Mouse (Mus musculus) frontal cortex, adult (tissue): ENCODE measurements at regions not wholly inside any gene's neighbourhood (a gene's known extent, or its start where the extent isn't known, plus 50 kb on each side); places are given as distances from the start of the nearest gene placed in this dataset.
A peak's percentile ranks its signal among the peaks of the same experiment; 100 is the strongest.

Experiments
- ATAC-seq: cut with Nextera tagmentation; 2 replicates; pipeline ENCODE4 v1.9.2; 2017; ENCODE audit warnings: mild to moderate bottlenecking, moderate library complexity, mixed read lengths; ENCODE audit not compliant: low TSS enrichment

- ATAC-seq, result no peak
Measured at GRCm38 (mm10) chr2:158909086-158909485, 114.5 kb downstream of the Dhx35 start.

GRCm38 (mm10) chr2:158910325-158910724 is 115.7 kb downstream of the Dhx35 start:
- peak; percentile 81 for ATAC-seq

- no peak for ATAC-seq
Measured at GRCm38 (mm10) chr2:158911191-158911590, 116.6 kb downstream of the Dhx35 start.

GRCm38 (mm10) chr2:158912631-158913258 is 118.1 kb downstream of the Dhx35 start:
- peak; percentile 50 for ATAC-seq

GRCm38 (mm10) chr2:158917398-158917797 is 122.8 kb downstream of the Dhx35 start:
- ATAC-seq, result peak; percentile 92

GRCm38 (mm10) chr2:158918312-158918711 is 123.7 kb downstream of the Dhx35 start:
- ATAC-seq, result peak; percentile 82

GRCm38 (mm10) chr2:158921342-158922255 is 127.0 kb downstream of the Dhx35 start:
- no peak for ATAC-seq

GRCm38 (mm10) chr2:158922766-158923165 is 128.2 kb downstream of the Dhx35 start:
- ATAC-seq, result no peak

GRCm38 (mm10) chr2:158929507-158929906 is 134.9 kb downstream of the Dhx35 start:
- ATAC-seq, result no peak

- ATAC-seq, result no peak
Measured at GRCm38 (mm10) chr2:158937948-158938565, 143.4 kb downstream of the Dhx35 start.

GRCm38 (mm10) chr2:158949418-158949817 is 154.8 kb downstream of the Dhx35 start:
- no peak for ATAC-seq

- no peak for ATAC-seq
Measured at GRCm38 (mm10) chr2:158951061-158951460, 156.5 kb downstream of the Dhx35 start.

GRCm38 (mm10) chr2:158956888-158957287 is 162.3 kb downstream of the Dhx35 start:
- ATAC-seq, result no peak

GRCm38 (mm10) chr2:158965003-158965665 is 170.5 kb downstream of the Dhx35 start:
- ATAC-seq, result peak; percentile 100

- ATAC-seq, result no peak
Measured at GRCm38 (mm10) chr2:158972178-158972577, 177.6 kb downstream of the Dhx35 start.

- ATAC-seq, result peak; percentile 44; the same call in 1 of the 2 replicates
Measured at GRCm38 (mm10) chr2:158985529-158986148, 191.0 kb downstream of the Dhx35 start.

GRCm38 (mm10) chr2:159002481-159003186 is 208.0 kb downstream of the Dhx35 start:
- no peak for ATAC-seq

- ATAC-seq, result no peak
Measured at GRCm38 (mm10) chr2:159003187-159003497, 208.5 kb downstream of the Dhx35 start.

- no peak; the same call in 1 of the 2 replicates for ATAC-seq
Measured at GRCm38 (mm10) chr2:159004417-159004816, 209.8 kb downstream of the Dhx35 start.

- ATAC-seq, result no peak
Measured at GRCm38 (mm10) chr2:159012725-159013124, 218.1 kb downstream of the Dhx35 start.

- no peak for ATAC-seq
Measured at GRCm38 (mm10) chr2:159014553-159014952, 219.9 kb downstream of the Dhx35 start.
